Mouse (Mus musculus): ENCODE measurements at regions not wholly inside any gene's neighbourhood (a gene's known extent, or its start where the extent isn't known, plus 50 kb on each side); places are given as distances from the start of the nearest gene placed in this dataset.
"Not testable (repeated sequence)": the region's sequence is repeated elsewhere in the genome, so short reads cannot be mapped to it uniquely, and the experiment has no call there.

DNA sequence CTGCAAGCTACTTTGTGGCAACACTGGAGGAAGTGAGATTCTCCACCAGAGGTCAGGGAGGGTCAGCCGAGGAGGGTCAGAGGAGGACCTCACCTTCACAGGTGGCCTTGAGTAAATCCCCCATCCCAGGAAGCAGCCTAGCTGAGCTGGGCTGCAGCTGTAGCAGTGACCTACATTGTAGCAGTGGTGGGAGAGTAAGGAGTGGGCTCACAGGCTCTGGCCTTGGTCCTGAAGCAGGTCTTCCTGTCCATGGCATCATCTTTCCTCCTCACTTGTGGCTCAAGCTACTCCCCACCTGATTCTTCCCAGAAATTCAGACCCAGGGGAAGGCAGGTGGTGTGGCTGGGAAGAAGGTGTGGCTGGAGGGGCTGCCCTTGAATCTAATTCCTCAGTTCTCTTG, 84.3 kb downstream of the 1810013L24Rik start:
- not testable (repeated sequence) for H3K4me2 ChIP-seq (ENCODE audit: low read depth, low read length); H3K9ac ChIP-seq (ENCODE audit: low read length); H3K36me3 ChIP-seq (ENCODE audit: control insufficient read depth, insufficient read depth); ATAC-seq (replicated peaks; ENCODE audit: extremely low read depth, insufficient read depth, low FRiP score); H3K4me1 ChIP-seq (ENCODE audit: control insufficient read depth, insufficient read depth, low read length); H3K27ac ChIP-seq (ENCODE audit: low read length); H3K4me3 ChIP-seq (ENCODE audit: low read length); H3K27me3 ChIP-seq (ENCODE audit: control insufficient read depth, insufficient read depth, low read length); H3K9me3 ChIP-seq (replicated peaks; ENCODE audit: control insufficient read depth, low read length)
- 19% methylated on average over 1 of the region's 1 CpGs for WGBS

DNA sequence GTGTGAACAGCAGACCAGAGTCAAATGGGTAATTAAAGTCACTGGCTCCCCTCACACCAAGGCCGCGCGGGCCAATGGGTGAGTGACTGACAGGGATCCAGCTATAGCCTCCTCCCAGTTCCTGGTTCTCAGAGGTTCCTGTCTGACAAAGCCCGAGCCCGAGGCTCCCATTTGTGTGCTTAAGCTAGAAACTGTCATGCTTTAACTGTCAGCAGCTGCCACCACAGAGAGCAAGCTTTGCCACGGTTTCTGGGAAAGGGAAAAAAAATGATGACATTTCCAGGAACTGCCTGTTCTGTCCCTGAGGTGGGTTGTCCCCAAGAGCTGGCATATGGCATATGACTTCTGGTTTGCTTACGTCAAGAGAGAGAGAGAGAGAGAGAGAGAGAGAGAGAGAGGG, 86.2 kb downstream of the 1810013L24Rik start:
- no peaks in the 10 kb centered on the region for H3K4me1 ChIP-seq (ENCODE audit: control insufficient read depth, insufficient read depth, low read length)
- 58% methylated on average over 7 of the region's 7 CpGs for WGBS
- H3K27me3 ChIP-seq (ENCODE audit: control insufficient read depth, insufficient read depth, low read length) = no peaks in the 10 kb centered on the region
- H3K27ac ChIP-seq (ENCODE audit: low read length) = no peak overlapping the region
- H3K9ac ChIP-seq (ENCODE audit: low read length) = no peak overlapping the region
- H3K9me3 ChIP-seq (replicated peaks; ENCODE audit: control insufficient read depth, low read length) = no peaks in the 10 kb centered on the region
- no peak for ATAC-seq (replicated peaks; ENCODE audit: extremely low read depth, insufficient read depth, low FRiP score)
- H3K36me3 ChIP-seq (ENCODE audit: control insufficient read depth, insufficient read depth) = no peaks in the 10 kb centered on the region
- H3K4me3 ChIP-seq (ENCODE audit: low read length) = no peak overlapping the region
- H3K4me2 ChIP-seq (ENCODE audit: low read depth, low read length) = no peak overlapping the region

DNA sequence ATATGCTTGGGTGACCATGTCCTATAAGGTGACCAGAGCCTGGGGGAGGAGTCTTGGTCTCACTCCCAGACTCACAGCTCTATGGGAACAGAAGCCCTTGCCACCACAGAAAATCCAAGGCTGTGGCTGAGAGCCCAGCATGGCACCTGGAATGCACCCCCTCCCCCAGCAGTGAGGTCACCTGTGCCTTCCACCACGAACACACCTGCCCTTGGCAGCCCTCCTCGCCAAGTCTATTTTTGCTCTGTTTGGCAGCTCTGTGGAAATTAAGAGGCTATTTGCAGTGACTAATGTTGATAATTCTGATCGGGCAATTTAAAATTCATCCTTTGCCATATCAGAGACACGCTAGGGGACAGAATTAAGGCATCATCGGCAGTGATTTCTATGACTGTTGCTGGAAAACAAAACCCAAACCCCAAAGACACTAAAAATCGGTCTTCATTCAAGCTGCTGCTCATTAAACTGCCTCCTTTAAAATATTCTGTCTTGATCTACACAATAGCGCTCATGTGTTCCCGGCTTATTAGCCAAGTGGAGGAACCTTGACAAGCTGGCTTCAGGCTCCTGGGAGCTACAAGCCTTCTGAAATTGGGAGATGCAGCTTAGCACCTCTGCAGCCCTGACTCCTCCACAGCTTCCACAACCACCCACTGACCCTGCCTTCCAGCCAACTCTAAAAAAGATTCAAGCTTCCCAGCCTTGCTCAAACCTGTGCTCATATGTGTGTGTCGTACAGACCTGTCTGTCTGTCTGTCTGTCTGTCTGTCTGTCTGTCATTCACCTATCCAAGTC, 89.0 kb downstream of the 1810013L24Rik start:
- no peaks in the 10 kb centered on the region for H3K27me3 ChIP-seq (ENCODE audit: control insufficient read depth, insufficient read depth, low read length)
- no peaks in the 10 kb centered on the region for H3K4me1 ChIP-seq (ENCODE audit: control insufficient read depth, insufficient read depth, low read length)
- no peaks in the 10 kb centered on the region for H3K9me3 ChIP-seq (replicated peaks; ENCODE audit: control insufficient read depth, low read length)
- 72% methylated on average over 9 of the region's 9 CpGs for WGBS
- H3K4me2 ChIP-seq (ENCODE audit: low read depth, low read length) = no peak overlapping the region
- H3K9ac ChIP-seq (ENCODE audit: low read length) = no peak overlapping the region
- no peak for ATAC-seq (replicated peaks; ENCODE audit: extremely low read depth, insufficient read depth, low FRiP score)
- H3K27ac ChIP-seq (ENCODE audit: low read length) = no peak overlapping the region
- H3K36me3 ChIP-seq (ENCODE audit: control insufficient read depth, insufficient read depth) = no peaks in the 10 kb centered on the region
- no peak overlapping the region for H3K4me3 ChIP-seq (ENCODE audit: low read length)

DNA sequence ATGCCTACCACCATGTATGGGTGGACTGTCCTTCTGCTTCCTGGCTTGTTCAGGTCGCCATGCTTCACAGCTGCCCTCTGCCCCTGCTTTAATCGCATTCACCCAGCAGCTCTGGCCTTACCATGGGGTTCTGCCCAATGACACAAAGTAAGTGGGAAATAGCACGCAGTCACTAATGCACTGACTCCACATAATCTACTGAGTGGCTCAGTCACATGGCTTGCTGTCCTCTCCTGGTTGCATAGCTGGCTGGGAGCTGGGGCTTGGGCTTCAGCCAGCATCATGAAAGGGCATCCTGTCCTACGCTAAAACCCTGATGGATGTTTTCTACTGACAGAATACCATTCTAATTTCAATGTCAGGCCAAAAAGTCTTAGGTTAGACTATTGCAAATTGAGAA, 94.8 kb downstream of the 1810013L24Rik start:
- Histone ChIP-seq H3K27ac (ENCODE audit: low read length) (no peak overlapping the region), H3K9me3 (replicated peaks; ENCODE audit: control insufficient read depth, low read length) (no peaks in the 10 kb centered on the region), H3K4me2 (ENCODE audit: low read depth, low read length) (no peak overlapping the region), H3K4me3 (ENCODE audit: low read length) (no peak overlapping the region), H3K4me1 (ENCODE audit: control insufficient read depth, insufficient read depth, low read length) (no peaks in the 10 kb centered on the region), H3K36me3 (ENCODE audit: control insufficient read depth, insufficient read depth) (no peaks in the 10 kb centered on the region), H3K27me3 (ENCODE audit: control insufficient read depth, insufficient read depth, low read length) (no peaks in the 10 kb centered on the region), H3K9ac (ENCODE audit: low read length) (no peak overlapping the region)
- WGBS = 84% methylated on average over 4 of the region's 4 CpGs
- no peak for ATAC-seq (replicated peaks; ENCODE audit: extremely low read depth, insufficient read depth, low FRiP score)

DNA sequence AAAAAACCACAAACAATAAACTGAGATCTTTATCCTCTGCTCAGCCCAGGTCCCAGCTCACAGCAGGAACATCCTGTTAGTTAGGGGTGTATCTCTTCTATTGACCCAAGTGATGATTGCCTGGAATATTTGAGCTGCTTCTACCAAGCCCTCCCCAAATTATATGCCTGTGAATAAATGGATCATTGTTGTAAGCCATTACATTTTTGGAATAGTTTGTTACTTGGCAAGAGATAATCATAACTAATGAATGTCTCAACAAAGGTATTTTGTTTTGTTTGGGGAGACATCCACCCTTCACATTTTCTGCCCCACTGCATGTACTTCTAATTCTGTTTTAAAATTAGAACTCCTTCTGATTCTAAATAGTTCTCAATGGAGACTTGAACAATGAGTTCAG, 102.1 kb downstream of the 1810013L24Rik start:
- ATAC-seq (replicated peaks; ENCODE audit: extremely low read depth, insufficient read depth, low FRiP score) = no peak
- Histone ChIP-seq H3K4me2 (ENCODE audit: low read depth, low read length) (no peak overlapping the region), H3K27ac (ENCODE audit: low read length) (no peak overlapping the region), H3K9ac (ENCODE audit: low read length) (no peak overlapping the region), H3K9me3 (replicated peaks; ENCODE audit: control insufficient read depth, low read length) (peaks cover 5% of the 10 kb centered on the region; the same call in 1 of the 2 replicates), H3K4me1 (ENCODE audit: control insufficient read depth, insufficient read depth, low read length) (no peaks in the 10 kb centered on the region), H3K4me3 (ENCODE audit: low read length) (no peak overlapping the region), H3K36me3 (ENCODE audit: control insufficient read depth, insufficient read depth) (no peaks in the 10 kb centered on the region), H3K27me3 (ENCODE audit: control insufficient read depth, insufficient read depth, low read length) (no peaks in the 10 kb centered on the region)

DNA sequence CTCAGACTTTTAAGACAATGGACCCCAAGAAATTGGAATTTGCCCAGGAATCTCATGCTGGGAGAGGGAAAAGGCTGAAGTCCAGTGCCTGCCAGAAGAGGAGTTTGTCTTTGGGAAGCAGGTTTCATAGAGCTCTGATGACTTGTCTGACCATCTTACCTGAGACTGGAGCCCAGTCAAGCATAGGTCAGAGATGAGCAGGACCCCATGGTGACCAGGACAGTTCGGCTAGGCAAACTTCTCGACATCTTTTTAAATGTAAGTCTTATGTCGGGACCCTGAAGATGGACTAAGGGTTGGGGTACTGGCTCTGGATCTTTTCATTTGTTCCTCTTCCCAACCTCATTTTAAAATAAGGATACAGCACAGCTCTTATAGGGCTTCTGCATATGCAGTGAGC, 103.2 kb downstream of the 1810013L24Rik start:
- Histone ChIP-seq H3K9ac (ENCODE audit: low read length) (no peak overlapping the region), H3K4me1 (ENCODE audit: control insufficient read depth, insufficient read depth, low read length) (no peaks in the 10 kb centered on the region), H3K4me3 (ENCODE audit: low read length) (no peak overlapping the region), H3K27me3 (ENCODE audit: control insufficient read depth, insufficient read depth, low read length) (no peaks in the 10 kb centered on the region), H3K4me2 (ENCODE audit: low read depth, low read length) (no peak overlapping the region), H3K36me3 (ENCODE audit: control insufficient read depth, insufficient read depth) (no peaks in the 10 kb centered on the region), H3K9me3 (replicated peaks; ENCODE audit: control insufficient read depth, low read length) (peaks cover 5% of the 10 kb centered on the region; the same call in 1 of the 2 replicates), H3K27ac (ENCODE audit: low read length) (no peak overlapping the region)
- 84% methylated on average over 3 of the region's 3 CpGs for WGBS
- ATAC-seq (replicated peaks; ENCODE audit: extremely low read depth, insufficient read depth, low FRiP score) = no peak

DNA sequence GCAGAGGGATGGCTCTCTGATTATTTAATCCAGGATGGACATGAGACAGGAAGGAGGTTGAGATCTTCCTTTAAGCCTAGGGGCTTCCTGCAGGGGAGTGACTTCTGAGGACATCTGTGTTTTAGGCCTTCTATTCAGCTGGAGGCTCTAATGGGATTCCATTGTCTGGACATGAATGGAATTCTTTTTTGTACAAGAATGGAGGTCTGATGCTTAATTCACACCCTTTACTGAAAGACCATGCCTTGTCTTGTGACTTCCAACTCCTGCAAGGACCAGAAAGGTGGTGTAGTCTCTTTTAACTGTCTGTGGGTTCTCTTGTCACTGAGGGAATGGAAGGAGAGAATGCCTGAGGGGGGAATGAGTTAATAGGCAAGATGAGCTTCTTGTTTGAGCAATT, 106.5 kb downstream of the 1810013L24Rik start:
- peaks cover 5% of the 10 kb centered on the region; the same call in 1 of the 2 replicates for H3K9me3 ChIP-seq (replicated peaks; ENCODE audit: control insufficient read depth, low read length)
- H3K4me1 ChIP-seq (ENCODE audit: control insufficient read depth, insufficient read depth, low read length) = no peaks in the 10 kb centered on the region
- no peaks in the 10 kb centered on the region for H3K36me3 ChIP-seq (ENCODE audit: control insufficient read depth, insufficient read depth)
- no peak overlapping the region for H3K9ac ChIP-seq (ENCODE audit: low read length)
- ATAC-seq (replicated peaks; ENCODE audit: extremely low read depth, insufficient read depth, low FRiP score) = no peak
- H3K27ac ChIP-seq (ENCODE audit: low read length) = no peak overlapping the region
- H3K4me2 ChIP-seq (ENCODE audit: low read depth, low read length) = no peak overlapping the region
- H3K27me3 ChIP-seq (ENCODE audit: control insufficient read depth, insufficient read depth, low read length) = no peaks in the 10 kb centered on the region
- H3K4me3 ChIP-seq (ENCODE audit: low read length) = no peak overlapping the region

DNA sequence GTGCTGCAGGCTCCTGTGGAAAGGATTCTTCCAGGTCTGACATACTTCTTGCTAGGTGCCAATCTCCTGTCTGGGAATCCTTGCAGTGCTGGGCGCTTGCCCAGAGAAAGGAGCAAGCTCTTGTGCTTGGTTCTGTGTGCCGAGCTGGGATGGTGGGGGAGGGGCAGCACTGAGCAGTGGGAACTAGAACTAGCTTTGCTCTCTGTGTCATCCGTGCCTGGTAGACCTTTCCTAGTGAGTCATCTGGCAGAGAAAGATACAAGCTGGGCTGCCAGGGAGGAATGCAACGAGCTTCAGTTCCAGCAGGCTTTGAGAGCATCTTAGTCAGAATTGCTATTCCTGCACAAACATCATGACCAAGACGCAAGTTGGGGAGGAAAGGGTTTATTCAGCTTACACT, 108.6 kb downstream of the 1810013L24Rik start:
- no peaks in the 10 kb centered on the region for H3K9me3 ChIP-seq (replicated peaks; ENCODE audit: control insufficient read depth, low read length)
- no peak for ATAC-seq (replicated peaks; ENCODE audit: extremely low read depth, insufficient read depth, low FRiP score)
- 20% methylated on average over 5 of the region's 5 CpGs for WGBS

DNA sequence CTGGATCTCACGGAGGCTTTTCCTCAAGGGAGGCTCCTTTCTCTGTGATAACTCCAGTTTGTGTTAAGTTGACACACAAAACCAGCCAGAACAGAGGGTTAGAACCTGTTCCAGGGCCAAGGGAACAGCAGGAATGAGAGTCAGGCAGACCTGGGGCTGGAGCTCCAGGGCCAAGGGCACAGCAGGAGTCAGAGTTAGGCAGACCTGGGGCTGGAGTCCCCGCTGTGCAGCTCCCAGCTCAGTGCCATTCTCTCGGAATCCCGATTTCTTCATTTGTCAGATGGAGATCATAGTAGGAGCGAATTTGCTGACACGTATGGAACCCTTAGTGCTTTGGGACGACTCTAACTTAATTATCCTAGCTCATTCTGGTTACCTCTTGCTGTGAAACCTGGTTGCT, 109.2 kb downstream of the 1810013L24Rik start:
- Histone ChIP-seq H3K27ac (ENCODE audit: low read length) (no peak overlapping the region), H3K36me3 (ENCODE audit: control insufficient read depth, insufficient read depth) (no peaks in the 10 kb centered on the region), H3K4me3 (ENCODE audit: low read length) (no peak overlapping the region), H3K9ac (ENCODE audit: low read length) (no peak overlapping the region), H3K4me2 (ENCODE audit: low read depth, low read length) (no peak overlapping the region), H3K27me3 (ENCODE audit: control insufficient read depth, insufficient read depth, low read length) (no peaks in the 10 kb centered on the region), H3K9me3 (replicated peaks; ENCODE audit: control insufficient read depth, low read length) (no peaks in the 10 kb centered on the region), H3K4me1 (ENCODE audit: control insufficient read depth, insufficient read depth, low read length) (no peaks in the 10 kb centered on the region)
- ATAC-seq (replicated peaks; ENCODE audit: extremely low read depth, insufficient read depth, low FRiP score) = no peak
- WGBS = 25% methylated on average over 7 of the region's 7 CpGs

More for the DNA sequence above, 108.6 kb downstream of the 1810013L24Rik start:
- Histone ChIP-seq H3K4me3 (ENCODE audit: low read length) (no peak overlapping the region), H3K27me3 (ENCODE audit: control insufficient read depth, insufficient read depth, low read length) (no peaks in the 10 kb centered on the region), H3K4me1 (ENCODE audit: control insufficient read depth, insufficient read depth, low read length) (no peaks in the 10 kb centered on the region), H3K27ac (ENCODE audit: low read length) (no peak overlapping the region), H3K4me2 (ENCODE audit: low read depth, low read length) (no peak overlapping the region), H3K36me3 (ENCODE audit: control insufficient read depth, insufficient read depth) (no peaks in the 10 kb centered on the region), H3K9ac (ENCODE audit: low read length) (no peak overlapping the region)
